Mouse (Mus musculus) adrenal gland, adult 18-20 months (tissue): ENCODE measurements around the gene Znrf4. TPM values are rescaled to one million over a fixed set of nuclear protein-coding genes. Genes with fewer than 3 reads are reported as not detected.

Experiments used
- DNase-seq, 2 experiments: peaks; one replicate each; pipeline ENCODE4 v3.0.0; 2021 to 2022; ENCODE audit warnings: low spot score in 2 of 2
- total RNA-seq, 2 experiments: library from RNA; stranded (reverse); gene quantifications; 1 replicate in 1 of 2; 2 replicates in 1 of 2; pipeline ENCODE4 v1.2.3; 2021

Znrf4 gene
- total RNA-seq, 2 experiments from 2014 or later = not detected

DNA sequence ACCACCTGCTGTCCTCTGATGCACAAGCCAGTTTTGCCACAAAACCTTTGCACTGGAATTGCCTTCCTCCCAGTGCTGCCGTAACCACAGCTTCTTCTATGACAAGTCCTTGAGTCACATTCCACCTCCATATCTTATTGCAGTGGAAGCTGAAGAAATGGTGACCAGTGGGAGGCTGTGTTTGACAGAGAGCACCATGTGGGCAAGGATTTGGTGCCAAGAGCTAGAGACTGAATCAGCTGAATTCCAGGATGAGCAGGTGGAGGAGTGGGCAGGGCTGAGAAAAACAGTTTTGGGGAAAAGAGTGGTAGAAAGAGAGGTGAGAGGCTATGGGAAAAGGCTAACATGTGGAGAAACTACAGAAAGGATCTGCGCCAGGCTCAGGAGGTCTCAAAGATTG, 18.4 kb downstream of the Znrf4 start:
- no peak for DNase-seq

- no peak for DNase-seq
Observed at GRCm38 (mm10) chr17:56490438-56491152, 21.6 kb downstream of the Znrf4 start.

- DNase-seq = no peak
Observed at GRCm38 (mm10) chr17:56488028-56488427, 24.2 kb downstream of the Znrf4 start.

DNA sequence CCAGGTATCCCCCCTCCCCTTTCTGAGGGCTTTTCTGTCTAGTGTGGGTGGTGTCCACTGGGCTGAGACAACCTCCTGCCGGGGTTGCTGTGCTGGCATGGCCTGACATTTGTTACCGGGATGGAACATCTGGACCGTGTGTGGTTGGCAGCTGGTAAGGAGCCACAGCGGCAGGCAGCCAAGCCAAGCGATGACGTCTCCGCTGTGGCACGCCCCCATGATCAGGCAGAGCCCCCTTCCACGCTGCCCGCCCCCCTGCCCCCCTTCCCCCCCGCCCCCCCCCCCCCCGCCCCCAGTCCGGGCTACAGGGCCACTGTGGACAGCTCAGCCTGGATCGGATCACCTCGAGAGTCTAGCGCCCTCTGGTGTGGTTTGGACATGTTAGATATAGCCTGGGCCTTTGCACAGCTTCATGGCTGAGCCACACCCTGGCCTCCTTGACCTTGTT, 24.8 kb downstream of the Znrf4 start:
- DNase-seq = peak in 1 of 2 experiments; percentile 53

DNA sequence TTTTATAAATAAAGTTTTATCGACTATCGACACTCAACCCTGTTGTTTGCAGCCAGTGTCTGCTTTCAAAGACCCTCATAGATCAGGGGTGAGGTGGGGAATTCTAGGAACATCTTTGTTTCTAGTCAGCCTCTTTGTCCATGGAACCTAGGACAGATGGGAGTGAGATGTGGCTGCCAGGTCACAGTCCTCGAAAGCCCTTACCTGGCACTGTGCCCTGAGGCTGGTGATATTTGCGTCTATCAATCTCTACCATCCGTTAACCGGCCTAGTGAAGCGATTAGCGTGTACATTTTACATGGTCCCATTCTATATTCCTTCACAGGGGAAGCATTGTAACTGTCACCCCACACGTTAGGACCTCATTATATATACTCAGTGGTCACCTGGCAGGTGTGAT, 26.3 kb downstream of the Znrf4 start:
- DNase-seq = no peak

DNA sequence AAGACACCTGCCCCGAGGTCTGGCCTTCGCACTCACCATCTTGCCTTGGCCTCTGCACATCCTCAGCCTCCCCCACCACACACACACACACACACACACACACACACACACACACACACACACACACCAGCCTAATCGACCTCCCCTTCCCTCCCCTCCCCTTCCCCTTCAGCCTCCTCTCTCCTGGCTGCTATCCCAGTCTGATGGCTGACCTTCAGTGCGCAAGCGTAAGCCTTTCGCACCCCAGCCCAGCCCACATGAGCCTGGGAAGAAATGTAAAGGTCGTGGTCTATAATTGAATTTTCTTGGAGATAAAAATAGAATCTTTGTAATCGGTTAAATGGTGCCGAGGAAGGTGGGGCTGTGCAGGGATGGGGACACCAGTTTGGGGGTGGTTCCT, 27.1 kb downstream of the Znrf4 start:
- DNase-seq = no peak

DNA sequence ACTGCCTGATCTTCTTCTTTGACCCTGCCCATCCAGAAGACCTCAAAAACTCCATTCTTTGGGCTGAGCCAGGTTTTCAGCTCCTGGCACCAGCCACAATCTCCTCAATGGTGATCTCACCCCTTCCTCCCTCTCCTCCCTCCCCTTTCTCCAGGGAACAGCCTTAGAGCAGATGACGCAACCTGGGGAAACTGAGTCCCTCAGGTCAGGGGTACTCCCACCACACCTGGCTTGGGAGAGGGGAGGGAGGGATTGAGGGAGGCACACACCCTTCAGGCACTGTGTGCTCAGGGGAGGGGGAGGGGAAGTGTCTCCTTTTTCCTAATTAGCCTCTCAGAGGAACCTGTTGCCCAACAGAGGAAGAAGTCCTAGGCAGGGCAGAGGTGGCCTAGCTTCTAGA, 29.6 kb downstream of the Znrf4 start:
- no peak for DNase-seq

GRCm38 (mm10) chr17:56479358-56479757, 32.9 kb downstream of the Znrf4 start:
- peak; percentile 74 to 78 for DNase-seq

DNA sequence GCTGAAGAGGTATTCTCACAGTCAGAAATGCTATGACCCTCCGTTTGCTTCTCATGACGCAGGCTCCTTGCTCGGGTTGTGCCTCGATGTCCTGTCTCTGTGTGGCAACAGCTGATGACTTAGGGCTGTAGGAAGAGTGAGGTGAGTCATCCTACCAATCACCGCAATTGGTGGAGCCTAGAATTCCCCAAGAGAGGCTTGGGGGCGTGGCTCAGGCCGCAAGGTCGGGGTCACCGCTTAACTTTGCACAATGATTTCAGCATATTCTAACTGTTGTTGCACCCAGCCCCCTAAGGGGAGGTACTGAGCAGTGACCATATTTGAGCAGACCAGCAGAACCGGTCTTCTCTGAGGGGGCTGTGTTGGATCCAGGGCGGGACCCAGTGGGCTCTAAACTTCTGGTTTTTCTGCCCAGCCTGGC, 34.0 kb downstream of the Znrf4 start:
- peak in 1 of 2 experiments; percentile 68 for DNase-seq

DNA sequence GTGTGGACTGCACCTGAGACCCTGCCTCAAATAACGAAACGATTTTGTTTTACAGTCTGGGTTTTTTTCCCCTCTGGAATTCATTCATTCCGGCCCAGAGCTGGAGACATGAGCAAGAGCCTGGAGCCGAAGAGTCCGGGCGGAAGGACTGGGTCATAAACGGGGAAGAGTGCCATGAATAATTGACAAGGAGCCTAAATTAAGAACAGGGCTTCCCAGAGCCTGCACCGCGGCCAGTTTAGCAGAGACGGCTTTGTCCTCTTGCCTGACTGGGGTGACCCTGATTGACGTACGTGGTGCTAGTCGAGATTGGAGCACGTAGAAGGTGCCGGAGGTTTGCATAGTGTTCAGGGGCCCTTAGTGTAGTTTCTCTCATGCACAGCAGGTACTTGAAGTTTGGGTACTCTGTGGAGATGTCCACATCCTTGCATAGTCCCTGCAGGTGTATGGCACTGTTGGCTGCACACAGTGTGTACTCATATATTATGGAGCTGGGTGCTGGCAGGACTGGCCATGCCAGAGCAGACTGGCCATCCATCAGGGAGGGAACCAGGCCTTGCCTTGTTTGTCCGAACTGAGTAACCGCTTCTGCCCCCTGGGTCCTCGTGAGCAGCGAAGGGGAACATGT, 34.9 kb downstream of the Znrf4 start:
- DNase-seq = no peak

DNA sequence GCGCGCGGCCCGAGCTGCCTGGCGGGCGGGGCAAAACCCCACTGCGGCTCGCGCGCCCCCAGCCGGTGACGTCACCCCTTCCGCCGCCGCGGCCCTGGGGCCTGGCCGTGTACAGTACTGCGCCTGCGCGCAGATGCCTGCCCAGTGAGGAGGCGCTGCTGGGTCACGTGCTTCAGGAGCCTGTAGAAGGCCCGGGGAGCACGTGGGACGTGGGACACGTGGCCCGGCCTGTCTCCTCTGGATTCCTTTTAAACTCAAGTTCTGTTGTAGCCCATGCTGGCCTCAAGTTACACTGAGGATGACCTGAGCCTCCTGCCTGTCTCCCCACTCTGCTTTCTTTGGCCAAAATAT, 35.9 kb downstream of the Znrf4 start, which contains the start of gene Ptprs:
Ptprs (minus strand) TSS at position 82 of the 351 bp plus-strand sequence.
- DNase-seq = peak; percentile 94 to 97

- peak in 1 of 2 experiments; percentile 63 for DNase-seq
Observed at GRCm38 (mm10) chr17:56475584-56476401, 36.4 kb downstream of the Znrf4 start.

GRCm38 (mm10) chr17:56474831-56475581, 37.2 kb downstream of the Znrf4 start:
- DNase-seq = no peak

DNA sequence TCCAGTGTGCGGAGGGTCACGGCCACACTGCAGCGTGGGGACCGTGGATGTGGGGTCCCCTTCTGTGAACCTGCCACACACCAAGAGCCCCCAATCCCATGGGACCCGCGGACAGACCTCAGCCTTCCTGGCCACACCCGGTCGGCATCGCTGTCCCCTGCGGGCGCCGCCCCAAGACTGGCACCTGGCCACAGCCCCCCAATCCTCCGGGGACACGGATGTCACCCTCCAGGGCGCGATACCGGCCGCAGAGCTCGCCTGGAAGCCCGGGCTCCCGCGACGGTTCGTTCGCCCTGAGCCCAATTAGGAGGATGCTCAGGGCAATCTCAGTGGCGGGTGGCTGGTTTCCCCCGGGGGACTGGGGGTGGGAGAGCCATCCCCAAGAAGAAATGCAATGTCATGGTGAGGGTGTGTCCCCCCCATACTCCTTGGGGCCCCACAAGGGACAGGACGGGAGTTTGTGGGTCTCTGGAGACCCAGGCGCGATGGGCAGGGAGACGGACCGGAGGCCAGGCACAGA, 37.9 kb downstream of the Znrf4 start:
- no peak for DNase-seq

DNA sequence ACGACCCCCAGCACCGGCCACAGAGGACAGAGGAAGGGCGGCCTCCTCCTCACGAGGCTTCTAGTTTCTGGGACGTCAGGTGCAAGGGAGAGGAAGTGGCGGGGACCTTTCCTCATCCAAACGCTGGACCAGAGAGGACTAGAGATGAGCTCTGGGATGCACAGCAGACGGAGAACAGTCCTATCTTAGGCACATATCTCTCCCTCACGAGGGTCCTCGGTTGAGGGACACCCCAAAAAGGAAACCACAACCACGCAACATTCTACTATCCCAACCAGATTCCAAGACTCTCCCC, 38.7 kb downstream of the Znrf4 start:
- no peak for DNase-seq

DNA sequence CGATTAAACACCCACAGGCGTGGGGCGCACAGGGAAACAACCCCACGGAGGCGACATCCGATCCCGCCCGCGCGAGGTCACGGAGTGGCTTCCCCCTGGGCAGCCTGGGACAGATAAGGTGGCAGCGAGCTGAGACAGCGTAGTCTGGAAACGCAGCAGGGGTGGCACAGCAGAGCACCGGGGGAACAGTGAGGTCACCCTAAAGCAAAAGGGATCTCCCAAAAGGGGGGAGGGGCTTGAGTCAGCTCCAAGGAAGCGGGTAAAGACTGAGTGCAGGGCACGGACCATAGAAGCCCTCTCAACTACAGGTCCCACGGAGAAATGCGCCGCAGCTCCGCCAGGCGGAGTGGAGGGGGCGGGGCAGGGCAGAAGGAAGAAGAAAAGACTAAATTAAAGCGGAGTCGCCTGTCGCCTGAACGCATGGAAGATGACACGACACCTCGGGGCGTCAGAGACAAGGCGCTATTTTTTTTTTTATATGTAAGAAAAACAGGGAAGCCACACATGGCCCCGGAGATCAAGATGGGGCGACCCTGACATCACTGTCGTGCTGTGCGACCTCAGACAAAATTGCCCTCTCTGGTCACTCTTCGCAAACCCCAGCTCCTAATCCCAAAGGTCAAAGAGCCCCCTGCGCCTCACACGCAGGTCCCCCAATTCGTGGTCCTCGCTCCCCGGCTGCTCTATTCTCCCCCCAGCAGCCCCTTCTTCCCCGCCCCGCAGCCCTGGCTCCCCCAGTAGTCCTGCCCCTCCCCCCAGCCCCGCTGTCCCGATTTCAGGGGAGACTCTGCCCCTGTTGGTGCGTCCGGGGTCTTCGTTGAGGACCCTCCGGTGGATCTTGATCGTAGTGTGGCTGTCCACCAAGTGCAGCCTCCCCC, 39.3 kb downstream of the Znrf4 start:
- DNase-seq = peak; percentile 66 to 68

DNA sequence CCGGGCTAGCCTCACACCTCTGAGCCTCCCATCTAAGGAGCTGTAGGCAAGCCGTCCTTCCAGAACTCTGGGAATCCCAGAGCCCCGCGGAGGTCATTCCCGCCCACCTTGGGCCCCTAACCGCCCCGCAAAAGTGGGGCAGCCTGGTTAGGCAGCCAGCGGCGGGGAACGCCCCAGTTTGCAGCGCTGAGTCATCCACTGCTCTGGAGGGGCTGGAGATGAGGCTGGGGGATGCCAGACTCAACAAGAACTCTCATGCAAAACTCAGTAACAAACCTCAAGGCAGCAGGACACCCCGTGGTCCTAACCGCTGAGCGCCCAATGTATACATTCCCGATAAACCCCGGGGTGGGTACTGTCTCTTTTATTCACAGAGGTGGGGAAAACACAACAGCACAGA, 40.1 kb downstream of the Znrf4 start:
- peak in 1 of 2 experiments; percentile 35 for DNase-seq

GRCm38 (mm10) chr17:56471136-56471535, 41.1 kb downstream of the Znrf4 start:
- DNase-seq = peak in 1 of 2 experiments; percentile 38

GRCm38 (mm10) chr17:56470571-56470970, 41.7 kb downstream of the Znrf4 start:
- peak in 1 of 2 experiments; percentile 24 for DNase-seq

GRCm38 (mm10) chr17:56470001-56470436, 42.2 kb downstream of the Znrf4 start:
- peak in 1 of 2 experiments; percentile 10 for DNase-seq
